Mouse (Mus musculus): Measurements from ENCODE around the gene Vps25. TPM values are rescaled to one million over a fixed set of nuclear protein-coding genes. Genes with fewer than 3 reads are reported as not detected.
A peak's percentile ranks its signal among the peaks of the same experiment; 100 is the strongest.

Gene Vps25
- total and polyA plus RNA-seq, 3 experiments, result 105 to 211 (median 132) TPM

DNA sequence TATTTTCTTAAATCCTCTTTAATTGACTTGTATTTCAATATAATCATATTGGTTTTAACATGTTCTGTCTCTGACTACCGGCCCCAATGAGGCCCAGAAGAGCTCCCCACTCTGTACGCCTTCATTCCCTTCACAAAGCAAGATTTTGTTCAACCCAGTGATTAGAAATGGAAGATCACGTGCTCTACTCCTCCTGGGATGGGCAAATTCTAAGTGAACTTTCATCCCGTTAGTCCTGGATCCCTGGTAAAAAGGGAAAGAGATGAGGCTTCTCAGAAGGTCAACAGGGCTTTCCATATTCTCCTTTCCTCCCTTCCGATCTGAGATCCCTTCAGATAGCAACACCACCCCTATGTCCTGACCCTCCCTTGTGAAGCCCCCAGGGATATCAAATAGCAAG, 23.0 kb upstream of the Vps25 start:
- H3K4me1 ChIP-seq (ENCODE audit: control insufficient read depth in 1 of 2, insufficient read depth in 2 of 2), result peaks cover 3 to 21% of the 10 kb centered on the region in 2 experiments; a peak in 2 of 4 replicates
- in situ Hi-C loops (cut with MboI; ENCODE audit: low pct_ligation_motif_present, low pct_unique_long_range_greater_than_20kb, low sequenced_read_pairs), result no loop called here
- TF ChIP-seq MAFK (IDR thresholded peaks at IDR 0.05; ENCODE audit: insufficient replicate concordance, low read length) (no peak), MXI1 (IDR thresholded peaks at IDR 0.05; ENCODE audit: low read depth, low read length) (no peak), TBP (conservative IDR thresholded peaks at IDR 0.05; ENCODE audit: low read depth, low read length) (no peak), PAX5 (IDR thresholded peaks at IDR 0.05; ENCODE audit: low read length) (no peak), GABPA (IDR thresholded peaks at IDR 0.05; ENCODE audit: insufficient replicate concordance, low read depth, low read length) (no peak), SMC3 (IDR thresholded peaks at IDR 0.05; ENCODE audit: low read depth, low read length) (no peak), UBTF (IDR thresholded peaks at IDR 0.05; ENCODE audit: low read depth, low read length) (no peak), CTCF (conservative IDR thresholded peaks at IDR 0.05 in 1 of 2, IDR thresholded peaks at IDR 0.05 in 1 of 2; ENCODE audit: low read depth in 2 of 2, low read length in 2 of 2) (no peak), NRF1 (IDR thresholded peaks at IDR 0.05; ENCODE audit: low read depth, low read length) (no peak), E2F4 (IDR thresholded peaks at IDR 0.05; ENCODE audit: insufficient replicate concordance, low read depth, low read length) (no peak), POLR2AphosphoS2 (IDR thresholded peaks at IDR 0.05; ENCODE audit: low read depth, low read length) (no peak), CHD1 (IDR thresholded peaks at IDR 0.05; ENCODE audit: low read depth, low read length) (no peak), ETS1 (conservative IDR thresholded peaks at IDR 0.05; ENCODE audit: low read depth, low read length) (no peak), EP300 (IDR thresholded peaks at IDR 0.05; ENCODE audit: low read length) (no peak), MAX (IDR thresholded peaks at IDR 0.05; ENCODE audit: low read length) (no peak), MYC (IDR thresholded peaks at IDR 0.05; ENCODE audit: low read depth, low read length) (no peak), ELF1 (IDR thresholded peaks at IDR 0.05; ENCODE audit: low read depth, low read length) (no peak)
- H3K79me2 ChIP-seq (replicated peaks; ENCODE audit: control insufficient read depth, extremely low read depth, insufficient read depth, poor library complexity, severe bottlenecking), result no peaks in the 10 kb centered on the region
- H3K9ac ChIP-seq (ENCODE audit: insufficient read depth, low read depth), result no peak overlapping the region
- no peak overlapping the region for H3K4me3 ChIP-seq (replicated peaks in 1 of 3; ENCODE audit: low read depth in 2 of 3, low read length in 2 of 3, poor library complexity in 1 of 3)
- DNase-seq (ENCODE audit: extremely low read depth), result no peak
- H3K9me3 ChIP-seq (replicated peaks; ENCODE audit: low read length), result peaks cover 2% of the 10 kb centered on the region
- H3K27ac ChIP-seq (ENCODE audit: insufficient read depth, low read depth), result no peak overlapping the region
- dilution Hi-C loops (cut with MboI; ENCODE audit: extremely low pct_ligation_motif_present, extremely low pct_unique_long_range_greater_than_20kb, low sequenced_read_pairs), result no loop called here
- no peaks in the 10 kb centered on the region for H3K36me3 ChIP-seq (replicated peaks in 1 of 2; ENCODE audit: control insufficient read depth in 1 of 2, insufficient read depth in 1 of 2, low read length in 1 of 2)
- H3K4me2 ChIP-seq (ENCODE audit: insufficient read depth, low read depth, poor library complexity, severe bottlenecking), result no peak overlapping the region
- peaks cover 30% of the 10 kb centered on the region for H3K27me3 ChIP-seq (replicated peaks)

DNA sequence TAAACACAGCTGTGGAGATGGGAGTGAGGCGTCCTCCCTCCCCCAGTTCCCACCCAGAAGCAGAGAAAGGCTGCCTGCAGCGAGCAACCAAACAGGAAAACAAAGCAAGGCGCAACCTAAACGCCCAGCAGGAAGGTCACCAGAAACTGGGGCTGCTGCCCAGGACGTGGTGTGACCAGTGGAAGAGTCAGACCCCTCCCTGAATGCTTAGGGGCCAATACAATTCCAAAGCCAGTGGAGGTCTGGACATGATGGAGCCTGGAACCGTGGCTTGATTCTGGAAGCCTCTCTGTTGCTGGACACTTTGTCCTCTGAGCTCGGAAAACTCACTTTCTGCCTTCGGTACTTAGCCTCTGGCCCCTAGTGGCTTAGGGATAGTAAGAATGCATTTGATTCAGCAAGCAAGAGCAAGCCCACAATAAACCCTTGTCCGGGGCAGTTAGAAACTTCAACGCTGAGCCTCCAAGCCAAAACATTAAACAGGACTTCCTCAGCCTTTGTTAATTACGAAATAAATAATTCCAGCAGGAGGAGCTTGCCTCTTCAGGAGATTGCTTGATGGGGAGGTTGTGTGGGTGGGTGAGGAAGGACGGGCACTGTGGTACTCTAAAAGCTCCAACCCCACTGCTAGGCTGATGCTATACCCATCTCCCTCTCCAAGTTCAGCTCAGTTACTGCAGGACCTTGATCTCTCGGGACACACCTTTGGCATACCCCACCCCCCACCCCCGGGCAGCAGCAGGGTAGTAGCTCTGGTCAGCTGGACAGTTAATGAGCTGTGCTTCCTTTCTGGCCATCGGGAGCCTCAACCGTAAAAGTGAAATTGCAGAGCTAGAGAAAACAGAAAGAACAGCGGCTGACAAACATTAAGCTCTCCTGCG, 22.3 kb upstream of the Vps25 start:
- Histone ChIP-seq H3K9ac (ENCODE audit: insufficient read depth, low read depth) (no peak overlapping the region), H3K4me1 (ENCODE audit: control insufficient read depth in 1 of 2, insufficient read depth in 2 of 2) (peaks cover 3 to 21% of the 10 kb centered on the region in 2 experiments; a peak in 2 of 4 replicates), H3K36me3 (replicated peaks in 1 of 2; ENCODE audit: control insufficient read depth in 1 of 2, insufficient read depth in 1 of 2, low read length in 1 of 2) (no peaks in the 10 kb centered on the region), H3K4me2 (ENCODE audit: insufficient read depth, low read depth, poor library complexity, severe bottlenecking) (peak overlapping the region; percentile 53; the same call in 1 of the 2 replicates), H3K4me3 (replicated peaks in 1 of 3; ENCODE audit: low read depth in 2 of 3, low read length in 2 of 3, poor library complexity in 1 of 3) (no peak overlapping the region), H3K9me3 (replicated peaks; ENCODE audit: low read length) (peaks cover 2% of the 10 kb centered on the region), H3K79me2 (replicated peaks; ENCODE audit: control insufficient read depth, extremely low read depth, insufficient read depth, poor library complexity, severe bottlenecking) (no peaks in the 10 kb centered on the region), H3K27ac (ENCODE audit: insufficient read depth, low read depth) (no peak overlapping the region), H3K27me3 (replicated peaks) (peaks cover 30% of the 10 kb centered on the region)
- in situ Hi-C loops (cut with MboI; ENCODE audit: low pct_ligation_motif_present, low pct_unique_long_range_greater_than_20kb, low sequenced_read_pairs), result no loop called here
- dilution Hi-C loops (cut with MboI; ENCODE audit: extremely low pct_ligation_motif_present, extremely low pct_unique_long_range_greater_than_20kb, low sequenced_read_pairs), result no loop called here
- no peak for TF ChIP-seq NELFE (IDR thresholded peaks at IDR 0.05; ENCODE audit: low read depth, low read length)
- TF ChIP-seq KAT2A (IDR thresholded peaks at IDR 0.05; ENCODE audit: insufficient replicate concordance, low read length), result no peak
- no peak for TF ChIP-seq EP300 (IDR thresholded peaks at IDR 0.05; ENCODE audit: low read length)
- no peak for TF ChIP-seq UBTF (IDR thresholded peaks at IDR 0.05; ENCODE audit: low read depth, low read length)
- TF ChIP-seq NRF1 (IDR thresholded peaks at IDR 0.05; ENCODE audit: low read depth, low read length), result no peak
- TF ChIP-seq MYC (IDR thresholded peaks at IDR 0.05; ENCODE audit: low read depth, low read length), result no peak
- TF ChIP-seq USF2 (conservative IDR thresholded peaks at IDR 0.05; ENCODE audit: low read depth, low read length), result no peak
- TF ChIP-seq IRF4 (IDR thresholded peaks at IDR 0.05; ENCODE audit: low read depth, low read length), result no peak
- no peak for TF ChIP-seq BHLHE40 (IDR thresholded peaks at IDR 0.05; ENCODE audit: low read depth, low read length)
- no peak for TF ChIP-seq MAX (IDR thresholded peaks at IDR 0.05; ENCODE audit: low read length)
- no peak for TF ChIP-seq ETS1 (conservative IDR thresholded peaks at IDR 0.05; ENCODE audit: low read depth, low read length)
- TF ChIP-seq MAZ (IDR thresholded peaks at IDR 0.05; ENCODE audit: low read depth, low read length), result no peak
- no peak for TF ChIP-seq GABPA (IDR thresholded peaks at IDR 0.05; ENCODE audit: insufficient replicate concordance, low read depth, low read length)
- no peak for TF ChIP-seq SIN3A (IDR thresholded peaks at IDR 0.05; ENCODE audit: low read length)
- TF ChIP-seq SMC3 (IDR thresholded peaks at IDR 0.05; ENCODE audit: low read depth, low read length), result no peak
- no peak for DNase-seq (ENCODE audit: extremely low read depth)

All from CH12.LX (cell line).